Comparison of ENCODE assay signal across 8 mouse cellular contexts in genomic region chr4:63291075-63291474, GRCm38 (mm10). TPM values are rescaled to one million over a fixed set of nuclear protein-coding genes. Genes with fewer than 3 reads are reported as not detected.
DNase-seq lines count a peak whose midpoint lies in the region; ATAC-seq and TF ChIP-seq lines count a peak whose summit lies in the region.

No protein-coding gene starts in this region.

- H3K9ac ChIP-seq in heart, embryonic 12.5 days: no peak overlapping the region
- H3K9ac ChIP-seq in kidney, embryonic 14.5 days (ENCODE audit: low read depth, low read length): no peak overlapping the region
- H3K9ac ChIP-seq in neural tube, embryonic 14.5 days (replicated peaks; ENCODE audit: low read depth, low read length): no peak overlapping the region

- TF ChIP-seq POLR2A in embryonic fibroblast, embryonic 13.5 days (IDR thresholded peaks at IDR 0.05; ENCODE audit: low read depth, low read length): no peak; the same call in 1 of the 2 replicates

- H3K27ac ChIP-seq in embryonic fibroblast, embryonic 13.5 days (ENCODE audit: insufficient read depth, low read length): peak overlapping the region; percentile 91
- 0 out of 2 replicates have a peak overlapping the region, but pooled peaks have one; percentile 28 for H3K27ac ChIP-seq in heart, embryonic 12.5 days (ENCODE audit: poor library complexity, severe bottlenecking)
- H3K27ac ChIP-seq in kidney, embryonic 14.5 days (ENCODE audit: low read depth, low read length): no peak overlapping the region; the same call in 1 of the 2 replicates
- H3K27ac ChIP-seq in neural tube, embryonic 14.5 days (ENCODE audit: low read depth, low read length): 0 out of 2 replicates have a peak overlapping the region, but pooled peaks have one; percentile 1

- WGBS in heart, embryonic 12.5 days: 45% methylated on average over 7 of the region's 7 CpGs
- WGBS in kidney, embryonic 14.5 days: 64% methylated on average over 7 of the region's 7 CpGs
- 33% methylated on average over 7 of the region's 7 CpGs for WGBS in neural tube, embryonic 14.5 days

- ATAC-seq in cerebellum, adult (ENCODE audit: insufficient number of reproducible peaks, low FRiP score, low TSS enrichment): peak; percentile 88
- ATAC-seq in heart, embryonic 12.5 days (ENCODE audit: insufficient number of reproducible peaks, low FRiP score): peak; percentile 57
- ATAC-seq in kidney, embryonic 14.5 days (ENCODE audit: low FRiP score, low TSS enrichment): peak; percentile 73; the same call in 1 of the 2 replicates
- peak; percentile 90 for ATAC-seq in neural tube, embryonic 14.5 days (ENCODE audit: low read depth)
- ATAC-seq in megakaryocyte-erythroid progenitor cell, adult 5-6 weeks (replicated peaks; ENCODE audit: low FRiP score, low TSS enrichment, poor library complexity, severe bottlenecking): no peak

- no peaks in the 10 kb centered on the region for H3K27me3 ChIP-seq in heart, embryonic 12.5 days (replicated peaks)
- H3K27me3 ChIP-seq in kidney, embryonic 14.5 days (ENCODE audit: control insufficient read depth, insufficient read depth, low read length): no peaks in the 10 kb centered on the region
- H3K27me3 ChIP-seq in neural tube, embryonic 14.5 days (ENCODE audit: control insufficient read depth, insufficient read depth, low read length): no peaks in the 10 kb centered on the region

- peak; percentile 97 for DNase-seq in left cerebral cortex, postnatal 4 days
- peak; percentile 62 for DNase-seq in urinary bladder, postnatal 25 days (ENCODE audit: low spot score)

- H3K4me1 ChIP-seq in embryonic fibroblast, embryonic 13.5 days (ENCODE audit: control insufficient read depth, insufficient read depth, low read length): peaks cover 28% of the 10 kb centered on the region
- H3K4me1 ChIP-seq in heart, embryonic 12.5 days (replicated peaks): peaks cover 20% of the 10 kb centered on the region
- peaks cover 3% of the 10 kb centered on the region; the same call in 1 of the 2 replicates for H3K4me1 ChIP-seq in kidney, embryonic 14.5 days (ENCODE audit: control insufficient read depth, insufficient read depth, low read length)
- H3K4me1 ChIP-seq in neural tube, embryonic 14.5 days (ENCODE audit: control insufficient read depth, insufficient read depth, low read length): no peaks in the 10 kb centered on the region

- no peak overlapping the region for H3K4me3 ChIP-seq in embryonic fibroblast, embryonic 13.5 days (ENCODE audit: insufficient read depth, low read length)
- no peak overlapping the region for H3K4me3 ChIP-seq in heart, embryonic 12.5 days
- H3K4me3 ChIP-seq in kidney, embryonic 14.5 days (ENCODE audit: low read length): no peak overlapping the region
- no peak overlapping the region for H3K4me3 ChIP-seq in neural tube, embryonic 14.5 days (ENCODE audit: low read depth, low read length)

- H3K4me2 ChIP-seq in heart, embryonic 12.5 days: no peak overlapping the region
- H3K4me2 ChIP-seq in kidney, embryonic 14.5 days (replicated peaks; ENCODE audit: low read depth, low read length): no peak overlapping the region
- H3K4me2 ChIP-seq in neural tube, embryonic 14.5 days (ENCODE audit: low read depth, low read length): no peak overlapping the region

- no peak for TF ChIP-seq CTCF in embryonic fibroblast, embryonic 13.5 days (IDR thresholded peaks at IDR 0.05; ENCODE audit: borderline replicate concordance, insufficient read depth, low read length)

- H3K9me3 ChIP-seq in heart, embryonic 12.5 days (replicated peaks): no peaks in the 10 kb centered on the region
- no peaks in the 10 kb centered on the region for H3K9me3 ChIP-seq in kidney, embryonic 14.5 days (ENCODE audit: control insufficient read depth, low read length)
- no peaks in the 10 kb centered on the region for H3K9me3 ChIP-seq in neural tube, embryonic 14.5 days (ENCODE audit: control insufficient read depth, low read length)

- intact Hi-C loops in left cerebral cortex, postnatal 4 days (cut with DNase I): no loop called here

- H3K36me3 ChIP-seq in heart, embryonic 12.5 days: no peaks in the 10 kb centered on the region; the same call in 1 of the 2 replicates
- H3K36me3 ChIP-seq in kidney, embryonic 14.5 days (ENCODE audit: control insufficient read depth, insufficient read depth, low read length): peaks cover 12% of the 10 kb centered on the region; the same call in 1 of the 2 replicates
- H3K36me3 ChIP-seq in neural tube, embryonic 14.5 days (ENCODE audit: control insufficient read depth, insufficient read depth, low read length): no peaks in the 10 kb centered on the region

RNA-seq across cellular contexts. Expression of gene Orm1, which starts 53.3 kb away (rescaled TPM):
- polyA plus RNA-seq in embryonic fibroblast, embryonic 13.5 days (2011; ENCODE audit: insufficient read length, low read depth, missing spikeins): not detected in 2 replicates
- not detected in 2 replicates for polyA plus RNA-seq in heart, embryonic 12.5 days (2016; fragmentation: Nextera tagmentation; extraction: Ambion mirVana)
- polyA plus RNA-seq in kidney, embryonic 14.5 days (2014; fragmentation: Nextera tagmentation; extraction: Ambion mirVana): not detected in 2 replicates
- not detected for total RNA-seq in left cerebral cortex, postnatal 4 days (2021)
- polyA plus RNA-seq in neural tube, embryonic 14.5 days (2014; fragmentation: Nextera tagmentation; extraction: Ambion mirVana): not detected in 2 replicates
- total RNA-seq in megakaryocyte-erythroid progenitor cell, adult 5-6 weeks (2014; fragmentation: Nextera tagmentation): not detected in 2 replicates
- 5.1 TPM in 1 of 2 replicates, not detected in the other for total RNA-seq in megakaryocyte-erythroid progenitor cell, adult 5-6 weeks (2017)
